Mouse (Mus musculus) embryonic fibroblast, embryonic 13.5 days (primary cell): ENCODE results near the gene Mlycd.

ENCODE experiments used
- CTCF ChIP-seq: IDR thresholded peaks from 2 replicates; pipeline ENCODE4 v1.5.1; 2011; ENCODE audit warnings: mild to moderate bottlenecking, control low read depth, low read length, moderate library complexity, borderline replicate concordance; ENCODE audit not compliant: insufficient read depth
- POLR2A ChIP-seq: IDR thresholded peaks from 2 replicates; pipeline ENCODE4 v1.6.1; 2011; ENCODE audit warnings: low read depth, mild to moderate bottlenecking, control low read depth, low read length, moderate library complexity

DNA sequence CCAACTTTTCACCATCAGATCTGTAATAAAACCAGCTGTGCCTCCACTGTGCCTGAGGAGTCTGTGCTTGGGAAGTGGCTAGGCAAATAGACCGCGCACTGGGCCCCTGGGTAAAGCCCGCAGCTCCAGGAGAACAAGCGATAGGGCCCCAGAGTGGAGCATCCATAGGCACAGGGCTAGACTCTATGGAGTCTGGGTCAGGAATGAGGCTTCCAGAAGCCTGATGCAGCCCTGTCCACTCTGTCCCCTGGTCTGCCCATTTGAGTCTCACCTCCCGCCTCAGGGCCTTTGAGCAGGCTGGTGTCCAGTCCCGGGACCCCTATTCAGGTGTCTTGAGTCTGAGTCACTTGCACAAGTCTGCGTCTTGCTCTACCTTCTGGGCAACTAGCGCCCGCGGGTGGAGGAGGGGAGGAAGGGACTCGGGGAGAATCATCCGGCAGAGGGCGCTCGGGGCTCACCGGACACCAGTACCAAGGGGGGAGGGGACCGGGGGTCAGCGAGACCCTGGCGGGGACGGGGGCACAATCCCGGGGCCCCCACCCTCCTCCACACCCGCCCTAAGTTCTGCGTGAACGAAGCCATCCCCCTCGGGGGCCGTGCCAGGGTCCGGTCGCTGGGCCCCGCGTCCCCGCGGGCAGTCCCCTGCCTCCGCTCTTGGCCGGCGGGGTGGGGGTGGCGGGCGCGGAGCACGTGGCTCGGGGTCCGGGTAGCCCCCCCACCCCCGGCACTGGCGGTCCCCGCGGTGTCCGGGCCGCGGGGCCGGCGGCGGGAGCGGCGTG, 51.7 kb downstream of the Mlycd start, which contains the start of gene Necab2:
- TF ChIP-seq CTCF (peak; percentile 62), POLR2A (no peak)
